Mouse (Mus musculus) cerebellum, postnatal 25 days (tissue): Measurements from ENCODE around the gene Asrgl1.
"Not testable (repeated sequence)": the region's sequence is repeated elsewhere in the genome, so short reads cannot be mapped to it uniquely, and the experiment has no call there.

Experiments used
- DNase-seq, 2 experiments: peaks; one replicate each; pipeline ENCODE4 v3.0.0; 2021; ENCODE audit warnings: mixed read lengths in 2 of 2

Asrgl1 gene

DNA sequence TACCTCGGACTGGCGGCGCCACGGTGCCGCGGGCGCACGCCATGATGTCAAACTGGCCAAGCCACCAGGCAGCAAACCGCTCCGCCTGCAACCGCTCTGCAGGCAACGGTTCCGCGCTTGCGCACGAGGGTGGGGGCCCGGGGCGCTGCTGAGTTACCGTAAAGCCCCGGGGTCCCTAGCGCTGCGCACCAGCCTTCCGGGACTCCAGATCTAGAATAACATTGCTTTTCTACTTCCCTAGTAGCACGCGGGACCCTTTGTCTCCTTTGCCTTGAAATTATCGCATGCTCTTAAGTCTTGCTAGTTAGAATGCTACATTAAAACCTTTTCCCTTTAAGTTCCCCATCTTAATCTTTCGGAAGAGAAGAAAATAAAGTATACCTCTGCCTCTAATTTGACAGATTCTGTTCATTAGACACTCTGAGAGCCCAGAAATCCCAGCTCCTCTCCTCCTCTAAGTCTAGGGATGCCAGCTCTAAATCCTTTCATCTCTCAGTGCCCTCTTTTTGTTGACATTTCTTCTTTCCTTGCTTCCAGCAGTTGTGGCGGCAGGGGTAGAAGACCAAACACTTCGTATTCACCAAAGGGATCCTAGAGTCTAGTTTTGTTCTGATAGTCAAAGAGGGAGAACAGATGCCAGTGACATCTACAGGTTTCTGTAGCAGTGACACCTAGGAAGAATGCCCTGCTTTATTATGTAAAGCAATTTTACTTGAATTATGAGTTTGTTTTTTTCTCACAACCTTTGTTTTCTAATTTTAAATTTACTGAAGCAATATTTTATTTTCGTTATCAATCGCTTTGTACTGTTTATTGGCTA lies at the start of gene Asrgl1:
Gene Asrgl1 (minus strand): TSS at position 125 of the 820 bp plus-strand sequence.
- DNase-seq = peak; percentile 94 to 97

DNA sequence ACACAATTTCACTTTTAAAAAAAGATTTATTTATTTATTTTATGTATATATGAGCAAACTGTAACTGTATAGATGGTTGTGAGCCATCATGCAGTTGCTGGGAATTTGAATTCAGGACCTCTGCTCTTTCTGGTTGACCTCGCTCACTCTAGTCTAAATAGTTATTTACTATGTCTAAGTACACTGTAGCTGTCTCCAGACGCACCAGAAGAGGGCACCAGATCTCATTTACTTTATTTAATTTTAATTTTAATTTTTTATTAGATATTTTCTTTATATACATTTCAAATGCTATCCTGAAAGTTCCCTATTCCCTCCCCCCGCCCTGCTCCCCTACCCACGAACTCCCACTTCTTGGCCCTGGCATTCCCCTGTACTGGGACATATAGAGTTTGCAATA lies 10.8 kb upstream of the Asrgl1 start:
- DNase-seq = no peak

DNA sequence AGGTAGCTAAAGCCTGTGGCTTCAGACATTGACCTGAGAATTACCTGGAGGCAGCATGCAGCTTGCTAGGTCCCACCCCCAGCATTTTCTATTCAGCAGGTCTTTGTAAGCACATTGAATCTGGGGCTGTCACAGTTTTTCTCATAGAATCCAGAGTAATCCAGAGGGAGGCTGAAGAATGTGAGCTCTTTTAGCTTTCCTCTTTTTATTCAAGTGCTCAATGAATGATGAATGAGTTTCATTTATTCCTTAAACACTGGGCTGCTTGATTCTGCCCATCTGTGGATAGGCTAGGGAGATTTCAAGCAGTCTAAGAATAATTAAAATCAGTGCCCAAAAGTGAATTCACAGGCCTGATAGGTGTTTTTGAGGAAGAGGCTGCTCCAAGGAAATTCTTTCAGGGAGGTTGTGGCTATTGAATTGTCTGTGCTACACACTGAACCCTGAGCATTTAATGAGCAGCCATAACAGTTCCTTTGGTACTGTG lies 8.2 kb upstream of the Asrgl1 start:
- no peak for DNase-seq

DNA sequence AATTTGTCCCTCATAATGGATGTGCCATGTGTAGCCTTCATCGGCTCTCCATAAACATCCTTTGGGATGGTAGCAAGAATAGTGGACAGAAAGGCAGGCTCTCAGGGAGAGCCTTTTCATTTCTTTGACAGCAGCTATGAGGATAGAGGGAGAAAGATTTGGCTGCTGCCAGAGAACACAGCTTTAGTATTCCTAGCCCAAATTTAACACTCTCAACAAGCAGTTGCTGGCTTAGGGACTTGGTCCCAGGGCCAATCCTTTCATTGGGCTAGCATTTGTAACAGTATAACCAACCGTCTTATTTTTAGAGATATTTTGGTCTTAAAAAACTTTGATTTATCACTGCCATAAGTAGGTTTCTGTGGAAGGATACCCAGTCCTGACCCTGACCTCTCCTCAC lies 7.8 kb upstream of the Asrgl1 start:
- no peak for DNase-seq

DNA sequence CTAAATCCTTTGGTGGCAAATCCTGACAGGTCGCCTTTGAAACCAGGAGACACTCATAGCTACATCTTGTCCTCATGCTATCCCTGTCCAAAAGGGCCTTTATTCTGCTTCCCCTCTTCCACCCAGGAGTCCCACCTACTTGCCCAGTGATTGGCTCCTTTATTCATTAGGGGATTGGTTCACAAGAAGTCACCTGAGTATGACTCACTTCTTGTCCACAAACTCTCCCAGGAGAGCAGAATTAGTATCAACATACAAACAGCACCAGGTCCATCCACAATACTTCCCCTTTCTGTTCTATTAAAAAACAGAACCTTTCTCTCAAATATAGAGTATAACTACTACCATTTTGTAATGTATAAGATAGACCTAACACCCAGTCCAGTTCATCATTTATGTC lies 4.9 kb upstream of the Asrgl1 start:
- DNase-seq = not testable (repeated sequence)

DNA sequence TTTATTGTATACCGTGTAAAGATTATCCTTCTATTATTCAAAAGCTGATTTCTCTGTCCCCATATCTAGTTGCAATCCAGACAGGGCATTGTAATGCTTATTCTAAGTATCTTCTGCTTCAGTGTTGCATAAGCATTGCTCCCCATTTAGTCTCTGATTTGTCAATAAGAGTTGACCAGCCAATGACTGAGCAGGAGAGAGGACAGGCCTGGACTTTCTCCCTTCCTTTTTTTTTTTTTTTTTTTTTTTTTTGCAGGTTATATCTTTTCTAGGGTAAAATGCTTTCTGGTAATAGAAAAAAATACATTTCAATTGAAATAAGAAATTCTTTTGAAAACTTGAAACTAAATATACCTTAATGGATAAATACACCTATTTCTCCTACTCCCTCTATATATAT lies 1.7 kb upstream of the Asrgl1 start:
- DNase-seq = no peak

DNA sequence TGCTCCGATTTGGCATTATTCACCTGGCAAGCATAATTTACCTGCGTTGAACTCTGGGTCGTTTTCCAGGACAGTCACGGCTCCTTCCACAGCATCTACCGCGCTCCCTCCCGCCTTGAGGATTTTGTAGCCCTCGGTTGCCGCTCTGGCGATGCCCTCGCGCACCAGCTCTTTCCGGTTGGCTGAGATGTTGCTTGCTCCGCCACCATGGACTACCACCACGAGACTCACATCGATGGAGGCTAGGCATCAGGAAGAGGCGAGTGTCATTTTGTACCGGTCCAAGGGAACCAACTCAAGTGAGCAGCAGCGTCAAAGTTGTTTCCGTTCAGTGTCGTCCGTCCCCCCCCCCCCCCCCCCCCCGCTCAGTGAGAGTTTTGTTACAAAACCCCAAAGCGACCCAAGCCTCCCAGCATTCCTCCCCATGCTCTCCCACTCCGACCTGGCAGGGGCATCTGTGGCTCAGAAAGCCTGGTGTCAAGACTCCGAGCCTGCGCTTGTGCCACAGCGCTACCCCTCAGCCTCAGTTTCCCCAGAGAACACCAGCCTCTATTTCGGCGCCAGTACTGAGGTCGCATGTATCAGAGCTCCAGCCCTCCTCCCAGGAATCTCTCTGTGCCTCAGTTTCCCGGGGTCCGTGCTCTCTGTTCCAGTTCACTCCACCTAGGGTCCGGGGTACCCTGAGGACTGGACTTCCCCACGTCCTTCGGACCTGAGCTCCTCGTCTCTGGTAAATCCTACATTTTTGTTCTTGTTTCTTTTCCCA lies 507 bp downstream of the Asrgl1 start:
- peak; percentile 72 to 74 for DNase-seq

DNA sequence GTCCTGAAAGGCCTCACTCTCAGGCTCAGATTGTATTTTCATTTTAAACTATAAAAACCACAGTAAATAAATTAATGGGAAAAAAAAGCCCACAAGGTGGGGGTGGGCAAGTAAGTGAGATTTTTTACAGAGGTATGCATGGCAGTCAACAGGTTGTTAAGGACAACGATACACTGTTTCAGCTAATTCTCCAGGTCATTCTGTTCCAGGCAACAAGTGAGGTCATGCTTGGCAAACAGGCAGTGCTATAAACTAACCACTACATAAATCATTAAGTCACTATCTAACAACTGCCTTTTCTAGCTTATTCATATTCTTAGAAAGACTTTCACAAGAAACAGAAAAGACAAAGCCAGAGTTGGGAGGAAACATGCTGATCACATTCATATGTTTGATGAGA lies 5.4 kb downstream of the Asrgl1 start:
- no peak for DNase-seq

DNA sequence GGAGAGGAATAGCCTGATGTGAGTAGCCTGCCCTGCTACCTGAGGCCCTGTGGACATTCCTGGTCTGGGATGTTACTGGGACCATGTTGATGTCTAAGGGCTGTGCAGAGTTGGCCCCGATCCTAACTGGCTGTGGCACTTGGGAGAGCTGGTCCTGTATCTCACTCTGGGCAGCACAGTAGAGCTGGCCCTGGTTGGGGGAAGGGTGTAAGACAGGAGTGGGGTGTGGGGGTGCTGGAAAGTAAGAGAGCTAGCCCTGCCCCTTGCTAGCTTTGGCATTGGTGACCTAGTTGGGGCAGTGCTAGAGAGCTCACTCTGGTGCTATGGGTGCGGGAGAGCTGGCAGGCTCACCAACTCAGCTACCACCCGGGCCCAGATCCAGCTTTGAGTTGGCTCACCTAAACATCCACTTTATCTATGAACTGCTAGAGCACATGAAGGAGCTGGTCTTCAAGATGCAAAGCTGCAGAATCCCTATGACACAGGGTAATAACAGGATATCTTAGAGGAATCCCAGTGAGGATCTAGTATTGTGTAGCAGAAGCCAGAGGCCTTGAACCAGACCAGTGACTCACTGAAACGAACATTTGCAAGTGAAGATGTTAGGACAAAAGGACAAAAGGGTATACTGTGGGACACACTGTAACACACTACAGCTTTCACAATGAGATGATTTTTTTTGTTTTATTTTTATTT lies 6.8 kb downstream of the Asrgl1 start:
- peak; percentile 75 to 80 for DNase-seq

DNA sequence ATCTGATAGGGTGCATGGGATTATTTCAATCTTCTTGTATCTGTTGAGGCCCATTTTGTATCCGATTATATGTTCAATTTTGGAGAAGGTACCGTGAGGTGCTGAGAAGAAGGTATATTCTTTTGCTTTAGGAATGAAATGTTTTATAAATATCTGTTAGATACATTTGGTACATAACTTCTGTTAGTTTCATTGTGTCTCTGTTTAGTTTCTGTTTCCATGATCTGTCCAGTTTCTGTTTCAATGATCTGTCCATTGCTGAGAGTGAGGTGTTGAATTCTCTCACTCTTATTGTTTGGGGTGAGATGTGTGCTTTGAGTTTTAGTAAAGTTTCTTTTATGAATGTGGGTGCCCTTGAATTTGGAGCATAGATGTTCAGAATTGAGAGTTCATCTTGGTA lies 11.4 kb downstream of the Asrgl1 start:
- not testable (repeated sequence) for DNase-seq

DNA sequence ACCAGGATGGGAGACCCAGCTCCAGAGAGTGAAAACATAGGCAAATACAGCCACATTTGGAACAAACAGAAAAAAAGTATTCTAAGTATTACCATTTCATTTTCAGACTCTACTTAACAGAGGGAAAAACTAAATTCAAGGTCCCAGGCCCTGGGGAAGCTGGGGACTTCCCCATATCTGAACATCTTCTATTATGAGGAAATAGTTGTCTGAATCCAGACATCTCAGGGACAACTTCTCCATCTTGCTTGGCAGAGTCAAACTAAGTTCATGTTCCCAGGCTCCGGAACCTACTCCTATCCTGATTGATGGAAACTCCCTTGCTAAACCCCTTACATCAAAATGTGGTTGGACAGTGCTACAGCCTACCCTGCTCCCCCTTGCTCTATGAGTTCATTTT lies 13.0 kb downstream of the Asrgl1 start:
- no peak for DNase-seq

DNA sequence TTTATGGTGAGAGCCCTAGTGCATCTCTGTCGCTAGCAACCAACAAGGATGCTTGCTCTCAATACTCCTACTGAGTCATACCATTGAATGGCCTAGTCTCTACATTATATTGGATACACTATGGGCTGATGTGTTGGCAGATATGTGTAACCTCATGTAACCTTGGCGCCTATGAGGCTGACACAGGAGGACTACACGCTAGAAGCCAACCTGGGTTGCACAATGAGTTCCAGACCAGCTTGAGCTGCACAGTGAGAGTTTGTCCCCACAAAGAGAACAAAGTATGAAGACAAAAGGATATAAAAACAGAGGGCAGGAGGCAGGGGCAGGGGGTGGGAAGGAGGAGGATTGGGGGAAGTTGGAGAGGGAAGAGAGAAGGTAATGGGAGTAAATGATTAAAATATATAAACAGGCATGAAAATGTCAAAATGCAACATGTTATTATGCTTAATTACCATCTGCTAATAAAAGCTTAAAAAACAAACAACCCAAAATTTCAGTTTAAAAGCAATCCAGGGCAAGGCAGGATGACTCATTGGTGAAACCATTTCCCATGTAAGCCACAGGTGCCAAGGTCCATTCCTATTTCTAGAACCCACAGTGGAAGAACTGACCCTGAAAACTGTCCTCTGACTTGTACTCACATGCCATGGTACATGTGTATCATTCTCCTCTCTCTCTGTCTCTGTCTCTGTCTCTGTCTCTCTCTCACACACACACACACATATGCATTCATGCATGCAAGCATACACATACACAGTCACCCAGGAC lies 15.6 kb downstream of the Asrgl1 start:
- no peak for DNase-seq

DNA sequence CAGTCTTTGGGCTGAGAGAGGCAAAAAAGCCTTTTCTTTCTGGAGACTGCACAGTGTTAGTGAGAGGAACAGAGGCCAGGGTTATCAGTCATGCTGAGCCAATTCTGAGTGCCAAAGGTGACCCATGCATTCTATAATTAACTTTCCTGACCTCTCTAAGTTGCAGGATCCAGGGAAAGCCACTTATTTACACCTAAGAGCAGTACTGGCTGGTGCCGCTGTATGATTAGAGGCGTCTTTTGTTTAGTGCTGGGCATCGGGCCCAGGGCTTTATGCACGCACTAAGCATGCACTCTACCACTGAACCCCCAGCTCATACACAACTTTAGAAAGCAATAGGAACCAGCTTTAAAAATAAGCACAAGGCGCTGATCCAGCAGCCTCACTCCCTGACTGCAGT lies 18.2 kb downstream of the Asrgl1 start:
- no peak for DNase-seq

DNA sequence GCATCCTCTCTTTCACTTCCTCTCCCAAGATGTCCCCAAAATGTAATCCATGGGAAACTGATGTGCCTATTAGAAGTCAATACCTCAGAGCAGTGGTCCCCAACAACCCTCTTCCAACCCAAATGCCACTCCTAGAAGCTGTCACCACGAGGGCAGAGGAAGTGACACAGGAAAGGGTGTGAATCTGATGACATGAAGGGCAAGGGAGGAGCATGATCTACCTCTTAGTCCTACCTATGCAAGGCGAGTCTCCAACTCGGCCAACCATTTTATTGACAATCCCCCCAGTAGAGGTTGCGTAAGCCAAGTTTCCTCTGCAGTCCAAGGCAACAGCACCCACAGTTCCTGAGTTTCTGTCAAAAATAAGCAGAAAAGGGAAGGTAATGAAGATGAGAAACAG lies 19.2 kb downstream of the Asrgl1 start:
- DNase-seq = no peak

DNA sequence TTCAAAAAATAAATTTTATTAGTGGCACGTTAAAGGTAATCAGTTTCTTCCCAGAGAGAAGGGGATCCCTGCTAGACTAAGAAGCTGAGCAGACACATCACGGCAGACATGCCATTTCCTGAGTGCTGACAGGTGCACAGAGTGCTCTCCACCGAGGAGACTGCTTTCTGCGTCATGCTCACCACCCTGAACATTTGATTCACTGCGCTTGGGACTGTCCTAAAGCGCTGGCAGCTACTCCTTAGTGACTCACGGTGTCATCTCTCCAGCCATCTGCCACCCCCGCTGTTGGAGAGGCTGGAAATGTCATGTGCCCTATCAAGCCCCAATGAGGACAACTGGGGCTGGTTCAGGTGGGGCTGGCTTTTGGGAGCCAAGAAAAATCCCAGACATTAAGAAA lies 23.4 kb downstream of the Asrgl1 start:
- DNase-seq = peak; percentile 89 to 93

DNA sequence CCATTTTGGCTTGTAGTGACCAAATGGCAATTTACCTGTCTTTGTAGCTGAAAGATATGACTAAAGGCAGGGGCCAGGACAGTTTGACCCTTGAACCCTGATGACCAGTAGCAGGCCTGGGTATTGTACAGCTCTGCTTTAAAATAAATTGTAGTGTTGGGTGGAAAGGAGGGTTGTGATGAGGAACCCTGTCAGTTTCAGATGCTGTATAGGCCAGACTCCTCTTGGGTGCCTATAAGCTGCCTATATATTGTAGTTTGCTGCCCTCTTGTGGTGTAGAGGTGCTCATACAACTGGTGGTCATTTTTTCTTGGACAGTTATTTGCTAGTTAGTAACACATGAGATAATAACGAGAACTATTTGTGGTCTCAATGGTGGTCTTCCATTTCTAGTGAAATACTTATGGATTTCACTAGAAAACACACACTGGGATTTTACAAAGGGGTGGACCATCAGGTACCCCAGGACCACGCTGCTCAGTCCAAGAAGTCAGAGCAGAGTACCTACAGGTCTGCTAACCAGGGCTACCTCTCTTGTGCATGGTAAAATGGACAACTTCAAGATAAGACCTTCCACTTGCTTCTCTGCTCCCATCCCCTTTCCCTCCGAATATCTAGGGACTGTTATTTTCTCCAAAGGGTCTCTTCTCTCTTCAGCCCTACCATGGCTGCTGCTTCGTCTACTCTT lies 25.1 kb downstream of the Asrgl1 start:
- peak; percentile 50 to 64 for DNase-seq

DNA sequence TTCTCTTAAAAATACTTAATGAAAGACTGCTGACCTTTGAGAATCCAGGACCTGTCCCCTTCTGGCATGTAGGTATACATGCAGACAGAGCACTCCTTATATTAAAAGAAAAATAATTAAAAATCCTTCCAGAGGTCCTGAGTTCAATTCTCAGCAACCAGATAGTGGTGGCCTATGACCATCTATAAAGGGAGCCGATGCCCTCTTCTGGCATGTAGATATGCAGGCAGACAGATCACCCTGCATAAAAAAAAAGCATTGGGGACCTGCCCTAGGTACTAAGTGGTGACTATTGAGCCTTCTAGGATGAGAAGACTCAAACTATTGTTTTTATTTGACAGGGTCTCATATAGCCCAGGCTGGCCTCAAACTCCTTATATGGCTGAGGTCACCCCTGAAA lies 26.9 kb downstream of the Asrgl1 start:
- DNase-seq = no peak

DNA sequence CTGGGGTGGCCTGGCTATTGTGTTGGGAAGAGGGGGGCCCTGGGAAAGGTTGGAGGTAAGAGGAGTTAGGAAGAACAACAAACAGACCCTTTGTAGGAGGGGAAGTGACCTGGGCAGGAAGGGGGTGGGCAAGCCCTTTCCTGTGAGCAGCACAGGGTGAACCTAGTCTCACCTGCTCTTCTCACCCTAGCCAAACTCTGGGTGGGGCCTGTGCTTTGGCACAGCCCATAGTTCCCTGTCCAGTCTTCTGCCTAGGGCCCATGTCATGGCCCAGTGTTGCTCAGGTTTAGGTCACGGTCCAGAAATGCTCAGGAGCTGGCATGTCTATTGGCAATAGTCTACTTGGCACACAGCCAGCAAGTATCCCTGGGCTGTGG lies 28.1 kb downstream of the Asrgl1 start:
- no peak for DNase-seq

DNA sequence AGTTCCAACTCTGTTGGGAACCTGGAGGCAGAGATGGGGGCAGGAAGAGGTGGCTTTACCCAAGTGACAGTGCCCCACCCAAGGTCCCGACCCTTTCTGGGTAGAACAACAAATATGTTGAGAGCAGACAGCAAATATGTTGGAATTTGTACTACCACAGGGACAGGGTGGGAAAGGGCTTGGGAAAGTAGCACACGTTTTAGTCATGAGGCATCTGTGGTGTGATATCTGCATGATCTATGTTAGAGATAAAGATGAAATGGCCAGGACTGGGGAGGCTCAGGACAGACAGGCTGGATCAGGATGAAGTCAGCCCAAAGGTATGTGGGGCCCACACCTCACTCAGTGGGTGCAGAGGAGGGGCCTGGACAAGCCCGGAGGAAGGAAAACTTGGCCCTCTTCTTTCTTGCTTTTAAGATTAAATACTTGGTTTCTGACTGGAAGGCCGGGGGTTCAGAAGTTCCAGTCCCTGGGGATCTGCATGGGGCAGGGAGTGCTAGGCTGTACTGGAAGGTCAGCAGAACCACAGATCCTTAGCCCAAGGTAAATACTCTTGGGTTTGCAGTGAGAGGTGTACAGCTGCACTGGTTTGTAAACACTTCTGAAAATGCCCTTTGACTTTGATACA lies 28.6 kb downstream of the Asrgl1 start:
- DNase-seq = no peak

DNA sequence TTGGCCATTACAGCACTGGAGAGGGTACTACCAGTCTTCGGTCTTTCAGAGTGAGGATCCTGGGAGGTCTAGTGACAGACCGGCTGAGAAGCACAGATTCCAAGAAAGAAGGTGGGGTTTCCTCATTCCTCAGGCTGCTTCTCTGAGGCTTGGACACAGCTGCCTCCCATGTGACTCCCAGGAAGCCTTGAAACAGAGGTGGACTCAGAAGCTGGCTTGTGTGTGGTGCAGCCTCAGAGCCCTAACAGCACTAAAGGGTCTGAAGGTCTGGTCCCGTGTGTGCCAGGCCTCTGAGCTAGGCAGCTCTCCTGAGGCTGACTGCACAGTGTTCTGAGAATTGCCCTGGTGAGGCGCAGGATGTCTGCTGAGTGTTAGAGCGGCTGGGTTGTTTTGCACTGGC lies 29.3 kb downstream of the Asrgl1 start:
- no peak for DNase-seq

DNA sequence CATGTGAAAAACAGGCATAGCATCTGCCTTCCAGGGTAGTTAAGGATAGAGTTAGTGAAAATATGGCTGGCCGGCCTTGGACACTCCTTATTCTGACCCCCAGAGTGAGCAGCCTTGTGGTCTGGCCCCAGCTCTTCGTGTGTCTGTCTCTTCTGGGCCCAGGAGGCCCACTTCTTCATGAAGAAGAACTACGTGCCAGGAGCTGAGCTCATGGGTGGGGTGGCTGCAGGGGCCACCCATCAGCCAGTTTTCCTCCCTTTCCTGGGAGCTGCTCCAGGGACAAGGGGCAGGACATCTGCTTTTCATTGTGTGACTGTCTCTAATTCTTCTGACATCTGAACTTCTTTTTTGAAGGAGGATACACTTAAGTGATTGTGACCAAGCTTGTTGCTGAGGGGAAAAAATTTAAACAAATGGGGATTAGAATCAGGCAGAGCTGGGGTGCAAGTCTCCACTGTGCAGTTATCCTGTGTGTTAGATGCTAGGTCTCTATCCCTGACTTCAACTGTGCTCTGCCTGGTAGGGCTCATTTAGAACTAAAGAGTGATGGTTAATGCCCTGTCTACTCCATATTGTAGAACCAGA lies 30.2 kb downstream of the Asrgl1 start:
- no peak for DNase-seq
